Mouse (Mus musculus) stomach, postnatal 0 days (tissue): ENCODE data around the gene Uncx. TPM values are rescaled to one million over a fixed set of nuclear protein-coding genes. Genes with fewer than 3 reads are reported as not detected.

Source experiments
- ATAC-seq: fragments of 200-750 bp; cut with Nextera tagmentation; 2 replicates; pipeline ENCODE4 v1.8.0; 2017; ENCODE audit not compliant: low FRiP score, low TSS enrichment
- DNase-seq: peaks from one replicate; pipeline ENCODE4 v3.0.0-alpha.2; 2016; ENCODE audit warnings: low spot score
- H3K27ac ChIP-seq: fragments of 300-500 bp; sonication (generic); replicated peaks from 2 replicates; pipeline ENCODE4 v1.5.1; 2014; ENCODE audit warnings: mild to moderate bottlenecking, control low read depth
- H3K27me3 ChIP-seq: fragments of 300-500 bp; sonication (generic); 2 replicates; pipeline ENCODE4 v1.6.1; 2014; ENCODE audit warnings: low read length; ENCODE audit not compliant: control insufficient read depth, insufficient read depth
- H3K36me3 ChIP-seq: fragments of 300-500 bp; sonication (generic); 2 replicates; pipeline ENCODE4 v1.6.1; 2014; ENCODE audit warnings: low read length, mixed read lengths; ENCODE audit not compliant: control insufficient read depth, insufficient read depth
- H3K4me1 ChIP-seq: fragments of 300-500 bp; sonication (generic); replicated peaks from 2 replicates; pipeline ENCODE4 v1.6.1; 2014; ENCODE audit warnings: antibody characterized with exemption; ENCODE audit not compliant: control insufficient read depth, insufficient read depth
- H3K4me2 ChIP-seq: fragments of 300-500 bp; sonication (generic); replicated peaks from 2 replicates; pipeline ENCODE4 v1.6.1; 2014; ENCODE audit warnings: low read depth, mild to moderate bottlenecking, control low read depth, moderate library complexity
- H3K4me3 ChIP-seq: fragments of 300-500 bp; sonication (generic); 2 replicates; pipeline ENCODE4 v1.5.1; 2014; ENCODE audit warnings: low read depth, low read length, control low read depth
- H3K9ac ChIP-seq: fragments of 300-500 bp; sonication (generic); 2 replicates; pipeline ENCODE4 v1.6.1; 2014; ENCODE audit warnings: mild to moderate bottlenecking, low read length, control low read depth, mixed read lengths
- H3K9me3 ChIP-seq: fragments of 300-500 bp; sonication (generic); 2 replicates; pipeline ENCODE4 v1.6.1; 2016; ENCODE audit warnings: low read length; ENCODE audit not compliant: control insufficient read depth
- CTCF ChIP-seq: IDR thresholded peaks from 2 replicates; pipeline ENCODE4 v1.5.1; 2016; ENCODE audit warnings: antibody characterized with exemption, low read depth, mild to moderate bottlenecking, moderate library complexity
- EP300 ChIP-seq: optimal IDR thresholded peaks from 2 replicates; pipeline ENCODE3; 2016; ENCODE audit warnings: antibody characterized with exemption
- WGBS: fragments of 180-500 bp; shearing (Covaris S2); extraction: QIAGEN DNeasy Blood & Tissue Kit; methylation state at CpG from one replicate; pipeline ENCODE4 v1.1.7; 2014; 5-methylcytosine and 5-hydroxymethylcytosine counted together
- polyA plus RNA-seq: library from polyadenylated mRNA; unstranded; fragments of >200 nt; fragmentation: Nextera tagmentation; extraction: Ambion mirVana; gene quantifications from 2 replicates; pipeline ENCODE4 v1.2.1, GENCODE M21; 2015

Uncx gene
- polyA plus RNA-seq, 1 experiment from 2014 or later: not detected

DNA sequence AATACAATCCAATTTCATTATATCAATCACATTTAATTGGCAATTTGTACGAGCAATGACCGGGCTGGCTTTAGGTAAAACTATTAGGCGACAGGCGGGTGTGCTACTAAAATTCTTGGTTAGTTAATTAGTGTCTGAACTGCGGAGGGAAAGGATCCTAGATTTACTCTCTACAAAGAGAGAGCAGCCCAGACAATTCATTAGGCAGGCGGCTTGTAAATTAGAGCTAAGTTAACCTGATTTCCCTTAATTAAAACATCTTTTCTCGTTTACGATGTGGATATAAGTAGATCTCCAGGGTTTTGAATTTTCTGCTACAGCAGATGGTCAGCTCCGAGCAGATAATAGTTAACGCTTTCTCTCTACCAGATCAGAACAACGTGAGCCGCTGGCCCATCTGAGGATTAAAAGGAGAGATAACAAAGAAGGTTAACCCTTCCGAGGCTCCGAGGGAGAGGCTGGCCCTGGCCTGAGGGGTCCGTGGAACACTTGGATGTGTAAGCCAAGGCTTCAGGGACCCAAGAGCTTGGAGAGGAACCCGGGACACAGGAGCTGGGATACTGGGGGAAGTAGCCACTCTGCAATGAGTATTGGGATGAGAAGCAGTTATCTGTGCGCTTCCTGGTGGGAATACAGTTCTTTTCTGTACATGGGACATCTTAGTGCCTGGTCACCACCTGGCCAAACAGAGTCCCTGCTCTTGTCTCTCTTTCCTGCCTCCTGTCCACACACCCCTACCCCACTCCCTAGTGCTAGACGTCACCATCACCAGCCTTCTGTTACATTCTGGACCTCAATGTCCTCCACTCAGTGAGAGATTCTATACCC is 6.2 kb upstream of the Uncx start:
- ATAC-seq (no peak), DNase-seq (no peak)
- no peak overlapping the region for H3K9ac ChIP-seq
- H3K4me3 ChIP-seq: no peak overlapping the region
- no peak overlapping the region for H3K27ac ChIP-seq
- H3K4me1 ChIP-seq: no peaks in the 10 kb centered on the region
- H3K27me3 ChIP-seq: peaks cover 38% of the 10 kb centered on the region
- no peak overlapping the region for H3K4me2 ChIP-seq
- WGBS: 24% methylated on average over 18 of the region's 18 CpGs
- TF ChIP-seq EP300 (no peak), CTCF (no peak)
- no peaks in the 10 kb centered on the region for H3K36me3 ChIP-seq
- no peaks in the 10 kb centered on the region for H3K9me3 ChIP-seq

DNA sequence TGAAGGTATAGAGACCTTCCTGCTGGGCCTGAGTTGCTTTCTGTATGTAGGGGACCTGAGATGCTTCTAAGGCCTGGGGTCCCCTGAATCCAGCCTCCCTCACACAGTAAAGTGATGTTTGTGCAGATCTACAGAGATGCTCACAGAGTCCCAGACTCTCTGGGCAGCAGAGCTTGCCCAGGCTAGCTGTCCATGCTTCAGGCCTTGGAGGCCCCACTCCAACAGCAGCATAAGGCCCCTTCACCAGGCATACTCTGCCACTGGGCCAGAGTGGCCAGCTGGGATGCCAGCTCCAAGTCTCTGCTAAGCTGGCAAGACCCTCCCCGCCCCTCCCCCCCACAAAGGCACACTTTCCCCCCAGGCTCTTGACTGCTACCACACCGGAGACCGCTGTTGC is 5.6 kb upstream of the Uncx start:
- Histone ChIP-seq H3K4me1 (no peaks in the 10 kb centered on the region), H3K36me3 (no peaks in the 10 kb centered on the region), H3K9ac (no peak overlapping the region), H3K4me2 (no peak overlapping the region), H3K27me3 (peaks cover 42% of the 10 kb centered on the region), H3K27ac (no peak overlapping the region), H3K4me3 (no peak overlapping the region), H3K9me3 (no peaks in the 10 kb centered on the region)
- DNase-seq (no peak), ATAC-seq (no peak)
- WGBS: 14% methylated on average over 3 of the region's 3 CpGs
- TF ChIP-seq EP300 (no peak), CTCF (no peak)

DNA sequence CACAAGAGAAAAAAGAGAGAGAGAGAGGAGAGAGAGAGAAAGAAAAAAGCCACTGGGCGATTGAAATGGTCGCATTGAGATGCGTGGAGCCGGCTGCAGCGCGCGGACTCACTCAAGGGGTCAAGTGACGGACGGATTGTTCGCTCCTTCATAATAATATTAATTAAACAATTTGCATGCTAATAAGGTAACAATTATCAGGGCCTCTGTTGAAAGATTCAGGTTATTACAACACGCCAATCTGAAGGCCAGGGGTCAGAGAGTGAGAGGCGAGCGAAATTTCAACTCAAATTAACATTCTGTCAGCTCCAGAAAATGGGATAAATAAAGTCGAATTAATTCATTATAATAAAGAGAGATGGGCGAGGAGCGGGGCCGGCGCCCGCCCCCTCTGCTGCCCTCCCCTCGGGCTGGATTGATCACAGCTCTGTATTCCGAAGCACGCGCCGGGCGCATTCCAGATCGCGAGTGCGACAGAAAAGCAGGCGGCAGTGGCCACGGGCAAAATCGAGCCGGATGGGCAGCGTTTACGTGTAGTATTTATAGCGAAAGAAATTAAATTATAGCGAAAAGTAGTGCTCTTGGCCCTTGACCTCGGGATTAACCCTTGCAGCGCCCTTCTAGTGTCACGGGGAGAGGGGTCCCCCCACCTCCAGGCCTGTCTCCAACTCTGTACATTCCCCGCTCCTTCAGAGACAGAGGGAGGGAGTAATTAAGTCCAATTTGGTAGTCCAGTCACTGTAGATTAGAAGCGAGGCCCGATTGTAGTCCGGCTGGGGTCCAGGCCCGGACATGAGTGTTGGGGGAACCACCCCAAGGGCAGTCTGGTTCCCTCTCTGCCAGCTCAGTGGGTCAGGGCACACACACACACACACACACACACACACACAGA is 1.9 kb upstream of the Uncx start:
- no peak for ATAC-seq
- no peak overlapping the region for H3K4me3 ChIP-seq

DNA sequence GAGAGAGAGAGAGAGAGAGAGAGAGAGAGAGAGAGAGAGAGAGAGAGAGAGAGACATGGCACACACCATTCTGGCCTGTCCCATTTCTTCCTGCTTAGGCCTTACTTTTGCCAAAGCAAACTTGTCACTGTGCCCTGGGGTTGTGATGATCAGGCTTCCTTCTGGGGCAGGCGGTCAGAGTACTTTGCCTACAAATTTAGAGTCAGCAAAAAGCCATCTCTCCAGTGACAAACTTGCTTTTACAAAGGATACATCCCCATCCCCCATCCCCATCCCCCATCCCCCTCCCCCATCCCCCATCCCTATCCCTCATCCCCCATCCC is 1.3 kb upstream of the Uncx start:
- DNase-seq (no peak), ATAC-seq (no peak)
- H3K4me2 ChIP-seq: no peak overlapping the region
- H3K4me1 ChIP-seq: no peaks in the 10 kb centered on the region
- no peak overlapping the region for H3K9ac ChIP-seq
- no peaks in the 10 kb centered on the region for H3K36me3 ChIP-seq
- H3K27me3 ChIP-seq: peaks cover 49% of the 10 kb centered on the region
- H3K9me3 ChIP-seq: no peaks in the 10 kb centered on the region
- H3K4me3 ChIP-seq: no peak overlapping the region
- H3K27ac ChIP-seq: no peak overlapping the region
- TF ChIP-seq CTCF: no peak
- TF ChIP-seq EP300: no peak
- 12% methylated on average over 1 of the region's 1 CpGs for WGBS

More for the DNA sequence above, 1.9 kb upstream of the Uncx start:
- Histone ChIP-seq H3K4me2 (no peak overlapping the region), H3K36me3 (no peaks in the 10 kb centered on the region), H3K27me3 (peaks cover 45% of the 10 kb centered on the region), H3K9ac (no peak overlapping the region), H3K9me3 (no peaks in the 10 kb centered on the region), H3K27ac (no peak overlapping the region), H3K4me1 (no peaks in the 10 kb centered on the region)
- DNase-seq: no peak
- TF ChIP-seq EP300 (no peak), CTCF (no peak)
- WGBS: 4% methylated on average over 44 of the region's 44 CpGs

DNA sequence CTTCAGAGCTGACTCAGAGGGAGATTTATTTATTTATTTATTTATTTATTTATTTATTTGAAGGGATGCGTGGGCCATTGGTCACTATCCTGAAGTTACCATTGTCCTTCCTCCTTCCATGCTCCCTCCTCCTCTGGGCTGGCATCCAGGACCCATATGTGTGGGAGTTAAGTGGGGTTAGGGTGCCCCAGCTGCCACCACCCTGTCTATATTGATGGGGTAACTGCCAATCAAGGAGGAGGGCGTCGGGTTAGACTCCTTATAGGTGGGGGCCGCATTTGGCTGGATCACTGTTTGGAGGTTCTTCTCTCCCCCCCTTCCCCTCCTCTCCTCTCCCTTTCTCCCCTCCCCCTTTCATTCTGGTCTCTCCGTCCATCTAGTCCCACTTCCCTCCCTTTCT is 738 bp upstream of the Uncx start:
- Histone ChIP-seq H3K4me2 (no peak overlapping the region), H3K4me1 (no peaks in the 10 kb centered on the region), H3K9me3 (no peaks in the 10 kb centered on the region), H3K4me3 (no peak overlapping the region), H3K36me3 (no peaks in the 10 kb centered on the region), H3K9ac (no peak overlapping the region), H3K27ac (no peak overlapping the region), H3K27me3 (peaks cover 48% of the 10 kb centered on the region)
- TF ChIP-seq CTCF (no peak), EP300 (no peak)
- DNase-seq: no peak
- 2% methylated on average over 5 of the region's 5 CpGs for WGBS
- ATAC-seq: no peak

DNA sequence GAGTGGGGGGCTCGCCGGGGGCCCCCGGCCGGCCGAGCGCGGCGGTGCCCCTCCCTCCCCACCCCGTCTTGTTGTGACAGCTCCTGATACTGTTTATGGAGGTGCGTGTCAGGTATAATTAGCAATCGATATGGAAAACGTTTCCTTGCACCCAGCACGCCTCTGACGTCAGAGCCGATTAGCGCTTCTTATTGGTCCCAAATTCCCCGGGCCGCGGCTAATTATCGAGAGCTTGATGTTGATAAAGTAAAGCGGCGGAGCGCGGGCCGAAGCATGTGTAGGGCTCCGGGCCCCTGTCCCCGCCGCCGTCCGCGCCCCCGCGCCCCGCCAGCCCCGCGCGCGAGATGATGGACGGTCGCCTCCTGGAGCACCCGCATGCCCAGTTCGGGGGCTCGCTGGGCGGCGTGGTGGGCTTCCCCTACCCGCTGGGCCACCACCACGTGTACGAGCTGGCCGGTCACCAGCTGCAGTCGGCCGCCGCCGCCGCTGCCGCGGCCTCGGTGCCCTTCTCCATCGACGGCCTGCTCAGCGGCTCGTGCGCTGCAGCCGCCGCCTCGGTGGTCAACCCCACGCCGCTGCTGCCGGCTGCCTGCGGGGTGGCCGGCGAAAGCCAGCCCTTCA is 466 bp downstream of the Uncx start:
- no peaks in the 10 kb centered on the region for H3K9me3 ChIP-seq
- no peak overlapping the region for H3K9ac ChIP-seq
- WGBS: 2% methylated on average over 52 of the region's 71 CpGs
- H3K4me1 ChIP-seq: no peaks in the 10 kb centered on the region
- ATAC-seq (no peak), DNase-seq (no peak)
- H3K4me3 ChIP-seq: peak overlapping the region; percentile 19; the same call in 1 of the 2 replicates
- TF ChIP-seq EP300 (no peak), CTCF (no peak)
- H3K36me3 ChIP-seq: no peaks in the 10 kb centered on the region
- peak overlapping the region; percentile 8; the same call in 1 of the 2 replicates for H3K4me2 ChIP-seq
- peaks cover 43% of the 10 kb centered on the region for H3K27me3 ChIP-seq
- H3K27ac ChIP-seq: no peak overlapping the region
